Mouse (Mus musculus): ENCODE results near the gene Cryge. TPM values are rescaled to one million over a fixed set of nuclear protein-coding genes. Genes with fewer than 3 reads are reported as not detected.
A peak's percentile ranks its signal among the peaks of the same experiment; 100 is the strongest.
"Not testable (repeated sequence)": the region's sequence is repeated elsewhere in the genome, so short reads cannot be mapped to it uniquely, and the experiment has no call there.

The Cryge gene
- not detected in 2 replicates for polyA plus RNA-seq (2015; fragmentation: Nextera tagmentation; extraction: Ambion mirVana)

GRCm38 (mm10) chr1:65050952-65051351 lies at the start of gene Cryge:
Gene Cryge, minus strand, starts transcription at chr1:65051149.
- not testable (repeated sequence) for DNase-seq (ENCODE audit: low spot score)

- no peak for DNase-seq (ENCODE audit: low spot score)
Measured at GRCm38 (mm10) chr1:65096953-65097352, 46.0 kb upstream of the Cryge start.

GRCm38 (mm10) chr1:65091566-65091965 lies 40.6 kb upstream of the Cryge start:
- DNase-seq (ENCODE audit: low spot score): no peak

GRCm38 (mm10) chr1:65090370-65090769 lies 39.4 kb upstream of the Cryge start:
- no peak for DNase-seq (ENCODE audit: low spot score)

GRCm38 (mm10) chr1:65088567-65089356 lies 37.8 kb upstream of the Cryge start:
- no peak for DNase-seq (ENCODE audit: low spot score)

- DNase-seq (ENCODE audit: low spot score): no peak
Measured at GRCm38 (mm10) chr1:65082188-65082587, 31.2 kb upstream of the Cryge start, which contains the start of gene Crygb. Gene Crygb, minus strand, starts transcription at chr1:65082288.

- no peak for DNase-seq (ENCODE audit: low spot score)
Measured at GRCm38 (mm10) chr1:65075607-65076006, 24.7 kb upstream of the Cryge start.

- DNase-seq (ENCODE audit: low spot score): no peak
Measured at GRCm38 (mm10) chr1:65073589-65073988, 22.6 kb upstream of the Cryge start, which contains the start of gene Crygc. Gene Crygc, minus strand, starts transcription at chr1:65073689.

GRCm38 (mm10) chr1:65067842-65068241 lies 16.9 kb upstream of the Cryge start:
- DNase-seq (ENCODE audit: low spot score): no peak

- DNase-seq (ENCODE audit: low spot score): no peak
Measured at GRCm38 (mm10) chr1:65064201-65064600, 13.3 kb upstream of the Cryge start.

- no peak for DNase-seq (ENCODE audit: low spot score)
Measured at GRCm38 (mm10) chr1:65063352-65063751, 12.4 kb upstream of the Cryge start, which contains the start of gene Crygd. Gene Crygd, minus strand, starts transcription at chr1:65063452.

- DNase-seq (ENCODE audit: low spot score): no peak
Measured at GRCm38 (mm10) chr1:65052140-65052539, 1.2 kb upstream of the Cryge start.

GRCm38 (mm10) chr1:65051696-65052095 lies 747 bp upstream of the Cryge start:
- no peak for DNase-seq (ENCODE audit: low spot score)

GRCm38 (mm10) chr1:65048781-65049180 lies 2.2 kb downstream of the Cryge start:
- no peak for DNase-seq (ENCODE audit: low spot score)

GRCm38 (mm10) chr1:65046401-65047109 lies 4.4 kb downstream of the Cryge start:
- peak; percentile 7 for DNase-seq (ENCODE audit: low spot score)

GRCm38 (mm10) chr1:65043433-65043832 lies 7.5 kb downstream of the Cryge start:
- DNase-seq (ENCODE audit: low spot score): no peak

- DNase-seq (ENCODE audit: low spot score): no peak
Measured at GRCm38 (mm10) chr1:65041837-65042236, 9.1 kb downstream of the Cryge start.

GRCm38 (mm10) chr1:65040806-65041205 lies 10.1 kb downstream of the Cryge start:
- no peak for DNase-seq (ENCODE audit: low spot score)

GRCm38 (mm10) chr1:65039679-65040078 lies 11.3 kb downstream of the Cryge start:
- no peak for DNase-seq (ENCODE audit: low spot score)

- no peak for DNase-seq (ENCODE audit: low spot score)
Measured at GRCm38 (mm10) chr1:65037542-65037941, 13.4 kb downstream of the Cryge start.

- no peak for DNase-seq (ENCODE audit: low spot score)
Measured at GRCm38 (mm10) chr1:65035513-65035912, 15.4 kb downstream of the Cryge start.

- no peak for DNase-seq (ENCODE audit: low spot score)
Measured at GRCm38 (mm10) chr1:65032641-65033040, 18.3 kb downstream of the Cryge start, which contains the start of gene Akr1cl. Gene Akr1cl, minus strand, starts transcription at chr1:65032759.
